Mouse (Mus musculus) ES-E14 (cell line): Measurements from ENCODE around the gene H2-DMb2.

ENCODE experiments used
- HCFC1 ChIP-seq: IDR thresholded peaks from 2 replicates; pipeline ENCODE4 v1.6.1; 2012; ENCODE audit warnings: low read length, inconsistent platforms, borderline replicate concordance; ENCODE audit not compliant: insufficient read depth
- MAFK ChIP-seq: IDR thresholded peaks from 2 replicates; pipeline ENCODE4 v1.6.1; 2014; ENCODE audit warnings: mild to moderate bottlenecking, low read depth, low read length, inconsistent platforms; ENCODE audit not compliant: insufficient read depth
- ZC3H11A ChIP-seq: IDR thresholded peaks from 2 replicates; pipeline ENCODE4 v1.6.1; 2012; ENCODE audit warnings: low read depth, mild to moderate bottlenecking, inconsistent platforms, low read length, borderline replicate concordance
- ZNF384 ChIP-seq: IDR thresholded peaks from 2 replicates; pipeline ENCODE4 v1.6.1; 2012; ENCODE audit warnings: low read depth, low read length, inconsistent platforms

- TF ChIP-seq ZNF384, result no peak
- no peak for TF ChIP-seq MAFK
- no peak for TF ChIP-seq HCFC1
- no peak for TF ChIP-seq ZC3H11A
These were observed 53.4 kb downstream of the H2-DMb2 start for GRCm38 (mm10) chr17:34196491-34196890.
